Mouse (Mus musculus) liver, adult 2 months (tissue): ENCODE results near the gene Acot6. TPM values are rescaled to one million over a fixed set of nuclear protein-coding genes. Genes with fewer than 3 reads are reported as not detected.
"Not testable (repeated sequence)": the region's sequence is repeated elsewhere in the genome, so short reads cannot be mapped to it uniquely, and the experiment has no call there.

Experiments used
- DNase-seq: peaks from one replicate; pipeline ENCODE4 v3.0.0-alpha.2; 2011; ENCODE audit warnings: low read depth, low spot score; ENCODE audit errors: extremely low read depth
- H3K27ac ChIP-seq: fragments of 200-500 bp; replicated peaks from 2 replicates; pipeline ENCODE4 v1.5.1; 2012; ENCODE audit warnings: low read depth, mild to moderate bottlenecking, control low read depth, inconsistent platforms, low read length; ENCODE audit not compliant: insufficient read depth
- H3K27me3 ChIP-seq: fragments of 200-500 bp; 2 replicates; pipeline ENCODE4 v1.6.1; 2012; ENCODE audit warnings: mild to moderate bottlenecking, moderate library complexity, low read length, inconsistent platforms; ENCODE audit not compliant: control insufficient read depth, insufficient read depth
- H3K36me3 ChIP-seq: fragments of 200-500 bp; 2 replicates; pipeline ENCODE4 v1.6.1; 2012; ENCODE audit warnings: low read length, inconsistent platforms; ENCODE audit not compliant: control insufficient read depth, insufficient read depth
- H3K4me1 ChIP-seq: fragments of 200-500 bp; 2 replicates; pipeline ENCODE4 v1.6.1; 2011; ENCODE audit warnings: low read length; ENCODE audit not compliant: control insufficient read depth, insufficient read depth
- H3K4me3 ChIP-seq: fragments of 200-500 bp; 2 replicates; pipeline ENCODE4 v1.5.1; 2011; ENCODE audit warnings: low read depth, mild to moderate bottlenecking, control low read depth, low read length, moderate library complexity; ENCODE audit not compliant: insufficient read depth
- H3K79me2 ChIP-seq: fragments of 200-500 bp; 2 replicates; pipeline ENCODE4 v1.6.1; 2012; ENCODE audit warnings: inconsistent platforms, mild to moderate bottlenecking, low read length, moderate library complexity; ENCODE audit not compliant: control insufficient read depth, insufficient read depth
- H3K9ac ChIP-seq: fragments of 200-500 bp; 2 replicates; pipeline ENCODE4 v1.6.1; 2012; ENCODE audit warnings: low read depth, mild to moderate bottlenecking, control low read depth, inconsistent platforms, low read length
- CTCF ChIP-seq: fragments of 200-500 bp; IDR thresholded peaks from 2 replicates; pipeline ENCODE4 v1.5.1; 2011; ENCODE audit warnings: low read depth, low read length, control low read depth
- POLR2A ChIP-seq: fragments of 200-500 bp; IDR thresholded peaks from 2 replicates; pipeline ENCODE4 v1.6.1; 2011; ENCODE audit warnings: low read length, control low read depth; ENCODE audit not compliant: insufficient read depth; ENCODE audit errors: extremely low read depth
- WGBS: fragments of 180-500 bp; shearing (Covaris S2); methylation state at CpG from one replicate; pipeline ENCODE4 v1.1.7; 2018; 5-methylcytosine and 5-hydroxymethylcytosine counted together
- polyA plus RNA-seq: library from polyadenylated mRNA; depleted of rRNA; stranded (reverse); fragments of >200 nt; gene quantifications from 2 replicates; pipeline ENCODE4 v1.2.3, GENCODE M21; 2012
- total RNA-seq: library from RNA; depleted of rRNA; stranded (reverse); fragments of >200 nt; gene quantifications from 2 replicates; pipeline ENCODE4 v1.2.3, GENCODE M21; 2014

The Acot6 gene
- total and polyA plus RNA-seq, 2 experiments, result 0.74 to 0.97 TPM

DNA sequence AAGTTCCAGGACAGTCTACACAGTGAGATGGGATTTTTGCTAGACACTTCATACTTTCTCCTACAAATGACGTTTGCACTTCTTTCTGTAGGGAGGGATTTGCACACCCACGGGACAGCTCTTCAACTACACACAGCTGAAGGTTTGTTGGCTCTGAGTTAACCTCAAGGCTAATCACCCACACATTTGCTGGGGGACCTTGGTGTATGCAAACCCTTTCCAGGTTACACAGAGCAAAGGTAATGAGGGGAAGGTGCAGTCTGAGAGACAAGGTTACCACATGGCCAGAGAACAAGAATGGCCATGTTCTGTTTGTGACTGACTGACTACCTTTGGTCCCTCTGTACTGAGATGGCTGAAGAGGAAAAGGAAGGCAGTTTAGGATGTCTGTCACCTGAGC lies 16.6 kb upstream of the Acot6 start:
- H3K27me3 ChIP-seq, result no peaks in the 10 kb centered on the region
- 34% methylated on average over 2 of the region's 2 CpGs for WGBS
- no peak for TF ChIP-seq POLR2A
- TF ChIP-seq CTCF, result no peak
- no peaks in the 10 kb centered on the region for H3K79me2 ChIP-seq
- H3K27ac ChIP-seq, result no peak overlapping the region
- H3K9ac ChIP-seq, result no peak overlapping the region
- H3K4me1 ChIP-seq, result no peaks in the 10 kb centered on the region
- H3K36me3 ChIP-seq, result no peaks in the 10 kb centered on the region
- DNase-seq, result no peak
- H3K4me3 ChIP-seq, result no peak overlapping the region

DNA sequence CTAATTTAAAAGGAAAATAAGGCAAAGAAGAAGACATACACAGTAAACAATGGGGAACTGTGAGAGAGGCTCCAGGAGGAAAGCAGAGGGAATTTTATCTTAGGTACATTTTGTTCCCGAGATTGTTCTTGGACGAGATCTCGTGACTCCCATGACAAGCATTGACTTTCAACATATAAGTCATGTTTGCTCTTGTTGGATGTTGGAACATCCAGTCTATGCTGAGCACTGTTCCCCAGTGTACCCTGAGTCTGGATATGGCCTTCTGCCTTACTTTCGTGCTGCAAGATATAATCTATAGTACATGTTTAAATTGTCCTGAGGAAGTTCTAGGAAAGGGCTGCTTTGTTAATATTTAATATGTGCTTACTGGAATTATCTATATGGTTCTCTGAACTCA lies 15.9 kb upstream of the Acot6 start:
- DNase-seq, result no peak
- no peaks in the 10 kb centered on the region for H3K27me3 ChIP-seq
- H3K79me2 ChIP-seq, result no peaks in the 10 kb centered on the region
- no peaks in the 10 kb centered on the region for H3K36me3 ChIP-seq
- no peak overlapping the region for H3K9ac ChIP-seq
- no peak overlapping the region for H3K4me3 ChIP-seq
- no peaks in the 10 kb centered on the region for H3K4me1 ChIP-seq
- TF ChIP-seq CTCF (no peak), POLR2A (no peak)
- H3K27ac ChIP-seq, result no peak overlapping the region
- WGBS, result 52% methylated on average over 4 of the region's 4 CpGs

DNA sequence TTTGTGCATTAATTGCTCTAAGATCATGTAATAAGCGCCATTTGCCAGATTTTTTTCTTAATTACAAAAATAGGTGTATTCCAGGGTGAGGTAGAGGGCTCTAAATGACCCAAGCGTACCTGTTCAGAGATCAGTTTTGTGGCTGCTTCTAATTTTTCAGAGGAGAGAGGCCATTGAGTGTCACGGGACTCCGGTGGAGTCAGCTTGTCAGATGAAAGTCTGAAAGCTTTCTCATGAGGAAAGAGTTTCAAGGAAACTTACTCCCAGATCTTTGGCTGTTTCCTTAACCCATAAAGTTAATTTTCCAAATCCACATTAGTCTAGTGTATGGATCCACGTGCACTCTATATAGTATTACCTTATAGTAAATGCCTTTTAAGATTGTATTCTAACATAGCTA lies 5.8 kb upstream of the Acot6 start:
- 92% methylated on average over 5 of the region's 5 CpGs for WGBS
- not testable (repeated sequence) for H3K4me3 ChIP-seq, H3K9ac ChIP-seq, H3K27ac ChIP-seq, H3K4me1 ChIP-seq, H3K27me3 ChIP-seq, DNase-seq, H3K79me2 ChIP-seq, H3K36me3 ChIP-seq

DNA sequence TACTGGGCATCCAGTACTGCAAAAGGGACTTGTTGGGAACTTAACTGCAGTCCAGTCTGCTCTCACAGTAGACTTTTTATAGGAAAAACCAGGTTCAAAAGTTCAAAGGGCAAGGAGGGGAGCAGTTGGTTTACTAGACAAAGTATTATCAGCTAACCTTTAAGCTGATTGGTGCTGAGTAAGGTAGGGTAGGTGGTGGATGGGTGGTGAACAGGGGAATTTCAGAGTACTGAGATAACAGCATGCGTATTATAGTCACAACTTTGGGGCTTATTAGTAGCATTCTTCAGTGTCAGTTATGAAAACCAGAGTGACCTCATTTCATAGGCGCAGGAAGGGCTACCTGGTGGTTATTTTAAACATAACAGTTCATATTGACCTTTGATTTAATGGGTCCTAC lies 849 bp upstream of the Acot6 start:
- TF ChIP-seq CTCF, result no peak
- no peak for TF ChIP-seq POLR2A
- DNase-seq, result peak; percentile 26
- WGBS, result 93% methylated on average over 2 of the region's 2 CpGs
- no peaks in the 10 kb centered on the region for H3K79me2 ChIP-seq
- H3K36me3 ChIP-seq, result no peaks in the 10 kb centered on the region
- H3K4me3 ChIP-seq, result no peak overlapping the region
- H3K4me1 ChIP-seq, result peaks cover 1% of the 10 kb centered on the region; the same call in 1 of the 2 replicates
- H3K9ac ChIP-seq, result no peak overlapping the region
- no peaks in the 10 kb centered on the region for H3K27me3 ChIP-seq
- H3K27ac ChIP-seq, result no peak overlapping the region

GRCm38 (mm10) chr12:84100071-84100470 lies 383 bp upstream of the Acot6 start:
- Histone ChIP-seq H3K79me2 (no peaks in the 10 kb centered on the region), H3K27ac (no peak overlapping the region), H3K9ac (no peak overlapping the region), H3K27me3 (no peaks in the 10 kb centered on the region), H3K4me1 (peaks cover 1% of the 10 kb centered on the region; the same call in 1 of the 2 replicates), H3K36me3 (no peaks in the 10 kb centered on the region), H3K4me3 (no peak overlapping the region)
- WGBS, result 78% methylated on average over 1 of the region's 1 CpGs
- TF ChIP-seq CTCF (no peak), POLR2A (no peak)
- no peak for DNase-seq

GRCm38 (mm10) chr12:84101493-84101845 lies 1.0 kb downstream of the Acot6 start:
- TF ChIP-seq POLR2A, result no peak
- TF ChIP-seq CTCF, result no peak
- Histone ChIP-seq H3K27ac (no peak overlapping the region), H3K9ac (no peak overlapping the region; the same call in 1 of the 2 replicates), H3K4me3 (peak overlapping the region; percentile 60; the same call in 1 of the 2 replicates), H3K27me3 (no peaks in the 10 kb centered on the region), H3K4me1 (peaks cover 1% of the 10 kb centered on the region; the same call in 1 of the 2 replicates), H3K79me2 (no peaks in the 10 kb centered on the region), H3K36me3 (no peaks in the 10 kb centered on the region)
- DNase-seq, result no peak
- 47% methylated on average over 2 of the region's 2 CpGs for WGBS
